Mouse (Mus musculus): Measurements from ENCODE around the gene Sec31b.

Gene Sec31b

DNA sequence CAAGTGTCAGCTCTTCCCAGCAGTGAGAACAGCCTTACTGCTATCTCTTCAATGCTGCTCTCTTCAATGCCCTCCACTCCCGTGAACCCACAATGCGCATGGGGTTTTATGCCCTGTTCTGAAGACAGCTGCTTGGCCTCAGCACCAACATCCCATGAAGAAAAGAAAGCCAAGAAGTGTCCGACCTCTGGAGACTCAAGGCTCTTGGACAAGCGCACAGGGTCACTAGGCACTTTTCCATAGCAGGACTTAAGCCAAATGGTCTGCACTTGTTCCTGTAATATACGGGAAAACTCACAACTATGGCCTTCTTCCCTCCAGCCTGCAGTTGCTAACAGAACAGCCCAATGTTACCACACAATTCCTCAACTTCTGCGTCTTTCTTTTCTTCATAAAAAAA is 70.4 kb downstream of the Sec31b start:
- no peak for DNase-seq (ENCODE audit: low read depth, low spot score)

DNA sequence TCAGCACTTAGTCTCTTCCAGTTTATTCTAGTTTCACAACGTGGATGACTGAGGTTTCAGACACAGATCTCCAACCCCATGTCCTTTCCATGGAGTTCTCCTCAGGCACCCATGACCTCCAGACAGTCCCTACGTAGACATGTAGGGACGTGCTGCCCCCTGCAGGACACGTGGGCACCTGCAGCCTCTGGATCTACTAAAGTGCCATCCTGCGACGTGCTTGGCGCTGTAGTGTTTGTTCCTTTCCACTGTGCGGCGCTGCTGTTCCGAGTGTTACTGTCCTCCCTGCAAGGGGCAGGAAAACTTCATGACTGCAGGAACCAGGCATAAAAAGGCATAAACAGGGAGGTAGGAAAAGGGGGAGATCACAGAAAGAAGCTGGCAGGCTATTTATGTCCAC is 71.5 kb downstream of the Sec31b start:
- DNase-seq (ENCODE audit: low read depth, low spot score), result peak; percentile 89
